12 mouse cellular contexts compared by ENCODE assay signal in the genomic region with DNA sequence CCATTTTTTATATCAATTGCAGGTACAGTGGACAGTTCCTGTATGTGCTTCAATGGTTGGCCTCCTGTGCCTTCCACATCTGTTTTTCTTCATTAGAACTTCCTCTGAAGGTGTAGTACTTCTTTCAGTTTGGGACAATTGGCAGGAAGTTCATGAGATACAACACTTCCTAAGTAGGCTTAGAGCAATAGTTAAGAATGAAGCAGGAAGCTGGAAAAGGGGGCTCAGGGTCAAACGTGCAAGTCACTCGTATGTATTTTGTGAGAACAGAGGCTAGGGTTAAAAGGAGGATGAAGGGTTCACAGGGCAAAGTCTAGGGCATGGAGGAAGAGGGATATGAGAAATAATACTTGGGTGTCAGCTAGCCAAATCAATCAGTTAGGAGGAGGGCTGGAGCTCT.
"Had no signal": no experiment of that assay in that cellular context is flagged by ENCODE, and none has a peak within 500 bp of the region (broad histone marks: within the 10 kb centered on the region; RNA-seq: fewer than 3 reads in every experiment).

No protein-coding gene starts in this region.

- H3K4me3 ChIP-seq: limb, embryonic 12.5 days; liver, embryonic 13.5 days; midbrain, embryonic 13.5 days; stomach, embryonic 15.5 days had no signal

- ATAC-seq: lung, postnatal 0 days; midbrain, embryonic 13.5 days had no signal

- H3K4me1 ChIP-seq: limb, embryonic 12.5 days; liver, embryonic 13.5 days; stomach, embryonic 15.5 days had no signal

- H3K27ac ChIP-seq: limb, embryonic 12.5 days; liver, embryonic 13.5 days; midbrain, embryonic 13.5 days; stomach, embryonic 15.5 days had no signal

- H3K36me3 ChIP-seq: limb, embryonic 12.5 days; liver, embryonic 13.5 days; midbrain, embryonic 13.5 days; stomach, embryonic 15.5 days had no signal

- H3K9me3 ChIP-seq: limb, embryonic 12.5 days; liver, embryonic 13.5 days; midbrain, embryonic 13.5 days; stomach, embryonic 15.5 days had no signal

- H3K4me2 ChIP-seq: limb, embryonic 12.5 days; liver, embryonic 13.5 days; midbrain, embryonic 13.5 days; stomach, embryonic 15.5 days had no signal

- H3K27me3 ChIP-seq: limb, embryonic 12.5 days; liver, embryonic 13.5 days; midbrain, embryonic 13.5 days; stomach, embryonic 15.5 days had no signal

- H3K9ac ChIP-seq: limb, embryonic 12.5 days; liver, embryonic 13.5 days; midbrain, embryonic 13.5 days; stomach, embryonic 15.5 days had no signal

- DNase-seq: kidney, postnatal 36 days; layer of hippocampus, adult 9-11 months; layer of hippocampus, postnatal 36 days; liver; liver, embryonic 13.5 days; lung, adult 2 months; lung, postnatal 36 days; right cerebral cortex, postnatal 14 days had no signal
